Mouse (Mus musculus): ENCODE results near the gene Zdhhc1.
A peak's percentile ranks its signal among the peaks of the same experiment; 100 is the strongest.

Zdhhc1 gene

GRCm38 (mm10) chr8:105518436-105519313 lies 22.0 kb upstream of the Zdhhc1 start, which contains the start of gene Hsd11b2:
TSS of gene Hsd11b2 (plus strand) at chr8:105518755.
- DNase-seq (ENCODE audit: low spot score in 2 of 2) = peak in 1 of 2 experiments; percentile 43

GRCm38 (mm10) chr8:105517346-105517745 lies 20.6 kb upstream of the Zdhhc1 start:
- no peak for DNase-seq (ENCODE audit: low spot score in 2 of 2)

- DNase-seq (ENCODE audit: low spot score in 2 of 2) = peak in 1 of 2 experiments; percentile 56
These were observed 19.4 kb upstream of the Zdhhc1 start for GRCm38 (mm10) chr8:105516018-105516645.

GRCm38 (mm10) chr8:105514656-105515055 lies 18.0 kb upstream of the Zdhhc1 start:
- no peak for DNase-seq (ENCODE audit: low spot score in 2 of 2)

GRCm38 (mm10) chr8:105514194-105514593 lies 17.5 kb upstream of the Zdhhc1 start:
- DNase-seq (ENCODE audit: low spot score in 2 of 2) = no peak

- DNase-seq (ENCODE audit: low spot score in 2 of 2) = no peak
These were observed 13.5 kb upstream of the Zdhhc1 start for GRCm38 (mm10) chr8:105509997-105510735.

GRCm38 (mm10) chr8:105508758-105509157 lies 12.1 kb upstream of the Zdhhc1 start:
- no peak for DNase-seq (ENCODE audit: low spot score in 2 of 2)

GRCm38 (mm10) chr8:105506977-105507376 lies 10.3 kb upstream of the Zdhhc1 start:
- DNase-seq (ENCODE audit: low spot score in 2 of 2) = no peak

GRCm38 (mm10) chr8:105504617-105505016 lies 7.9 kb upstream of the Zdhhc1 start:
- no peak for DNase-seq (ENCODE audit: low spot score in 2 of 2)

GRCm38 (mm10) chr8:105499787-105500186 lies 3.1 kb upstream of the Zdhhc1 start:
- no peak for DNase-seq (ENCODE audit: low spot score in 2 of 2)

- DNase-seq (ENCODE audit: low spot score in 2 of 2) = no peak
These were observed 1.1 kb downstream of the Zdhhc1 start for GRCm38 (mm10) chr8:105495350-105496302.

- DNase-seq (ENCODE audit: low spot score in 2 of 2) = no peak
These were observed 2.1 kb downstream of the Zdhhc1 start for GRCm38 (mm10) chr8:105494566-105494965.

GRCm38 (mm10) chr8:105493495-105493894 lies 3.2 kb downstream of the Zdhhc1 start:
- DNase-seq (ENCODE audit: low spot score in 2 of 2) = no peak

- DNase-seq (ENCODE audit: low spot score in 2 of 2) = no peak
These were observed 7.4 kb downstream of the Zdhhc1 start for GRCm38 (mm10) chr8:105489281-105489680.

GRCm38 (mm10) chr8:105488082-105488481 lies 8.6 kb downstream of the Zdhhc1 start:
- no peak for DNase-seq (ENCODE audit: low spot score in 2 of 2)

GRCm38 (mm10) chr8:105484392-105484791 lies 12.3 kb downstream of the Zdhhc1 start:
- no peak for DNase-seq (ENCODE audit: low spot score in 2 of 2)

- no peak for DNase-seq (ENCODE audit: low spot score in 2 of 2)
These were observed 12.7 kb downstream of the Zdhhc1 start for GRCm38 (mm10) chr8:105484030-105484368.

GRCm38 (mm10) chr8:105483212-105484029 lies 13.3 kb downstream of the Zdhhc1 start:
- DNase-seq (ENCODE audit: low spot score in 2 of 2) = no peak

GRCm38 (mm10) chr8:105482123-105482522 lies 14.6 kb downstream of the Zdhhc1 start:
- DNase-seq (ENCODE audit: low spot score in 2 of 2) = no peak

GRCm38 (mm10) chr8:105481453-105481852 lies 15.2 kb downstream of the Zdhhc1 start:
- no peak for DNase-seq (ENCODE audit: low spot score in 2 of 2)

Data from frontal cortex, postnatal 10 days (tissue).